Mouse (Mus musculus) urinary bladder, postnatal 10 days (tissue): Measurements from ENCODE around the gene Kremen1.
A peak's percentile ranks its signal among the peaks of the same experiment; 100 is the strongest.

Source experiments
- DNase-seq: peaks from one replicate; pipeline ENCODE4 v3.0.0; 2022; ENCODE audit warnings: low spot score

The Kremen1 gene

GRCm38 (mm10) chr11:5261508-5262392, at the start of gene Kremen1:
Gene Kremen1 (minus strand): TSS chr11:5261558.
- DNase-seq, result peak; percentile 85

- DNase-seq, result no peak
Observed at GRCm38 (mm10) chr11:5307024-5307905, 45.9 kb upstream of the Kremen1 start.

GRCm38 (mm10) chr11:5306017-5306416, 44.7 kb upstream of the Kremen1 start:
- DNase-seq, result no peak

DNA sequence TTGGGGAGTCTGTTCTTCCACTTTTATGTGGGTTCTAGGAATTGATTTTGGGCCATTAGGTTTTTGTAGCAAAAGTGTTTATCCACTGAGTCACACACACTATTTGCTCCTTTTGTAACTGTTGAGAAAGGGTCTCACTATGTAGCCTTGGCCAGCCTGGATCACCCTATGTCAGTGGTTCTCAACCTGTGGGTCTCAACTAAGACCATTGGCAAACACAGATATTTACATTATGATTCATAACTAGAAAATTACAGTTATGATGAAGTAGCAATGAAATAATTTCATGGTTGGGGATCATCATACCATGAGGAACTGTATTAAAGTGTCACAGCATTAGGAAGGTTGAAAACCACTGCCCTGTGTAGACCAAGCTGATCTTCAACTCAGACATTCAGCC, 43.2 kb upstream of the Kremen1 start:
- no peak for DNase-seq

- DNase-seq, result no peak
Observed at GRCm38 (mm10) chr11:5298007-5298372, 36.6 kb upstream of the Kremen1 start.

DNA sequence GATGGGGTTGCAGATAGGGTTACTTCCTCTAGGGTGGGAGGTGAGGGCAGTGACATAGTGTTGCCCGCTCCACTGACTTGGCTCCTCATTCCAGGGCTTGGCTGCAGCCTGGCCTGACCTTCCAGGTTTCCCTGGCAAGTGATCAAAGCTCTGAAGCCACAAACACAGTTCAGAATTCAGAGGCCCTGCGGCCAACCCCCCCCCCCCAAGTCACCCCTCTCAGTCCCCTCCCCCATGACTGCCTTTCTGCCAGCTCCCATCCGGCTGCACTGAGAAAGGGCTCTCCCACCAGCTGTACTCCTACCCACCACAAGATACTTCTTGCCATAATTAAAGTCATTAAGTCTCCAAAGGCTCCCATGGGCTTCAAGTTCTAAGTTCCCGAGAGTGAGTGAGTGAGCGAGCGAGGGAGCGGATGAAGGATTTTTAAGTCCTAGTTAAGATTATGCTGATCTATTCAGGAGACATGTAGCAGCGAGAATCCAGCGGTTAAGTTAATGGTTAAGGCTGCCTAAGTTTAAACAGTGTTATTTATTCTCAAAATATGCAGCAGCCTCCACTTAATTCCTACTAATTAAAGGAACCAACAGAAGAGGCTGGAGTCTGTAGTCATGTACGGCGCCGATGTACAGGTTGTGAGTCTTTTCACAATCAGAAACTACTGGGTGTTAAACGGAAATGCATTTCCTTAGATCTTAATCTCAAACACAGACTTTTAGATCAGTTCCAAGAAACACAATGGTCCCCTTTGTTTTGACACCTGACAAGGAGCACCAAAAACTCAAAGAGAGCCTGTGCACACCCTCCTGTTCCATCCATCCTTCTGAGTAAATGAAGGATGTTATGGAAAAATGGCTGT, 36.0 kb upstream of the Kremen1 start:
- DNase-seq, result no peak

GRCm38 (mm10) chr11:5296576-5297115, 35.3 kb upstream of the Kremen1 start:
- no peak for DNase-seq

- DNase-seq, result no peak
Observed at GRCm38 (mm10) chr11:5294805-5295204, 33.4 kb upstream of the Kremen1 start.

DNA sequence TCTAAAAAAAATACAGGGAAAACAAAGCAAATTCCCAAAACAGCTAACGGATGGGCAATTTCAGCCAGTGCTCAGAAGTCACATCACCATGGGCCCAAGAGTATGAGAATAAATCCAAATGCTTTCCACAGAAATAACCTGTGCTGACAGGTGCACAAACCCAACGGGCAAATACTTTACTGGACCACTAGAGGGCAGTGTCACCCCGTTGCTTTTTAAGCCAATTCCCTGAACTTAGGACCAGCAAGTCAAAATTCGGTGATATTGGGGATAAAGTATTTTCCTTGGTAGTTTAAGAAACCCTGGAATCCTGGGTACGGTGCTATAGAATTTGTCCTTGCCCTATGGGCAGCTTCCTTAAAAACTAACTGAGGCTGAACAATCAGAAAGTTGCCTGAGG, 29.3 kb upstream of the Kremen1 start:
- no peak for DNase-seq

DNA sequence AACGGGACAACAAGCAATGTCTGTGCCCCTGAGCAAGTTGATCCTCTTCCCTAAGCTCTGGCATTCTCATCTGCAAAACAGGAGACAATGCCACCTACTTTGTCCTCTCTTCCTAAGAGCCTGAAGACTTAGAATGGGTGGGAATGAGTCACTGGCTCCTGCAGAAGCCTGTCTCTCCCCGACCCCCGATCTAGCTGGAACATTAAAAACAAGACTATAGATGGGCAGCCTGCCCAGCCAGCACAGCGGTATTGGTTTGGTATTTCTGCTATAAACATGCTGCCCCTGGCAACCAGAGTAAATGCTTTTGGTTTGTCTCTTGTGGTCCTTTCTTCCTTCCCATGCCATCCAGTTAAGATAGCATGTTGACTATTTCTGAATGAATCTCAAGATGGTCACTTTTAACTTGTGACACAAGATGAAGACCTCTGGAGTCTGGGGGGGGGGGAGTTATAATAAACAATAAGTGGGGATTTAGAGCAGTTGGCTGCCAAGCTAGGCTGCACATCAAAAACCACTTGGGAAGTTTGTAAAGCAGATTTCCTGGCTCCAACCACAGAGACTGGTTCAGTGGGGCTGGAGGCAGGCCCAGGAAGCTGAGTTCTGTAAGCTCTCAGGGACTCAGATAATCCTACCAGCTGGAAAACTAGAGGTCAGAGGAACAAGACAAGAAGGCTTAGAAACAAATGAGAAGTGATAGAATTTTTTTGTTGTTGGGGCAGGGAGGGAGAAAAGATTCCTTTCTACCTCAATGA, 28.6 kb upstream of the Kremen1 start:
- no peak for DNase-seq

GRCm38 (mm10) chr11:5283987-5284386, 22.6 kb upstream of the Kremen1 start:
- DNase-seq, result no peak

GRCm38 (mm10) chr11:5280932-5281331, 19.6 kb upstream of the Kremen1 start:
- DNase-seq, result no peak

DNA sequence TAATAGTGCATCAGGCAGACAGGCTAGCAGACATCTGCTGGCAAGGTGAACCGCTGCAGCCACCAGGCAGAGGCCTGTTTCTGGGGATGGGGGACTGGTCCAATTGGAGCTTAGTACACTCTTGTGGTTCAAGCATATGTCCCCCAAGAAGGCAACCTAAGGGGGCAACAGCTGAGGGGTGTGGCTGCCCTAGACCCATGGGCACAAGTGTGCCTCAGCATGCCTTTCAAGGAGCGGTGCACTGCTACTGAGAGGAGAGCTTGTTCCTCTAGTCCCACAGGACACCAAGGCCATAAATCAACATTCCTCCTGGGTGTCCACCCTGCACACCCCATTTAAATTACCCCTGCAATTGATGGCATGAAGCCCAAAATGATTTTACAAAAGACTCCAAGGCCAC, 17.1 kb upstream of the Kremen1 start:
- DNase-seq, result no peak

DNA sequence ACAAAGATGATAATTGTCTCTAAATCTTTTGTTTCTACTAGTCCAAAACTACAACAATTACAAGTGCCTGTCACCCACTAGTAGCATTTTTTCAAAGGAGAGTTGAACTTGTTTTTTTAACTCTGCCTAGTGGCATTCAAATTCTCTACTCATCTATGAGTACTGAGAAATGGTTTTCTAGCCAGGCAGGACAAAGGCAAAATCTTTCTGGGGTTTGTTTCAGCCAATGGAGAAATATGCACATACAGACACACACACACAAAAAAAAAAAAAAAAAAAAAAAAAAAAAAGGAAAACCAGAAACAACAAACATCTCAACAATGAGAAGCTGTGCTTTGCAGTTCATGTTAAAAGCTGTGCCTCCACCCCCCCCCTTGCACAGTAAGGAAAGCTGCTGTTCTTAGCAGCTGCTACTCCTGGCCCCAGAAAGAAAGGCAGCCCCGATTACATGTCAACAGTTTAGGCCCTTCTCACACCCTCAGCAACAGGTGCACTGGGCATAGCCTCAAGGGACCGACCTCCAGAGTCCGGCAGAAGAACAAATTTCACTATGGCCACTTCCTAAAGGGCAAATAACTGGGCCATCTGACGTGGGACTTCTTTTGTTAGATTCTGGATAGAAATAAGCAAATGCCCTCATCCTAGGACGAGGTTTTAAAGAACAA, 16.1 kb upstream of the Kremen1 start:
- DNase-seq, result no peak

DNA sequence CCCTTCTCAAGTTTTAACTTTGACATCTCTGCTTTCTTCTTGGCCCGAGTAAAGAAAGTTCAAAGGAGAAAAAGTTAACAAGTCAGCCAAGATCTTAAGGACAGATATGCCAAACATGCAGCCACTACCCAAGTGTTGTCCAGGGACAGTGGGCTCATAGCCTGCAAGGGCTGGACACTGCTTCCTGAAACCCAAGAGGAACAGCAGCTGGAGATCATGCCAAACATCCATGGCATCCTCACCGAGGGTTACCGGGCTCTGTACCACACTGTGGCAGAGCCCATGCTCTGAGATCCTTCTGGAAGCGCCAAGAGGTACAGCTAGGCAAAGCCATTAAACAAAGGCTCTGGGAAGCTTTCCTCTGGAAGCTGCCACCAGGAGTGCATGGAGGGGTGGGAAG, 13.9 kb upstream of the Kremen1 start:
- DNase-seq, result no peak

DNA sequence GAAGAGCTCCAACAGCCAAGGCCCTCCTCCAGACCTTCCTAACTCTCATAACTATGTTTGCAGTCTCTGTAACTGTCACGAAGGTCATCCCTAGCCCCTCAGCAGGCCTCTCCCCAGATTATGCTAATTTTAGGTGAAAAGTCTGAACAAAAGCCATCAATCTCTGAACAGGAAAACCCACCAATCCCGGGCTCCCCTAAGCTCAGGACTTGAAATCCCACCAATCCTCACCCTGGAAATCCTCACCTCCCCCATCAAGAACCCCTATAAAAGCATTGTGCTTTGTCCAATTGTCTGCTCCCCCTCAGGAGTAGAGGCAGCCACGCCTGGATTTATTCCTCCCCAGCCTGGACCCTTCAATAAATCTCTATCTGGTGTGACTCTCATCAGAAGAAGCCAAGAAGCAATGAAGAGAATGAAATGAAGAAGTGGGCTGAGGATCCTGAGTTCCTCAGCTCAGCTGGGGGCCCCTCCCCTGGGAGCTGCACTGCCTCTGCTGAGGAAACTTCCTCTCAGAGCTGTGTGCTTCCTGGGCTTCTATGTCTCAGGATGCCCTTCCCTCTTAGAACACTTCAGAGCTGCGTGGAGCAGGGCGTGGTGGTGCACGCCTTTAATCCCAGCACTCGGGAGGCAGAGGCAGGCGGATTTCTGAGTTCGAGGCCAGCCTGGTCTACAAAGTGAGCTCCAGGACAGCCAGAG, 11.3 kb upstream of the Kremen1 start:
- DNase-seq, result no peak

GRCm38 (mm10) chr11:5272066-5272360, 10.7 kb upstream of the Kremen1 start:
- DNase-seq, result no peak

GRCm38 (mm10) chr11:5271274-5272065, 10.1 kb upstream of the Kremen1 start:
- DNase-seq, result no peak

GRCm38 (mm10) chr11:5269846-5270461, 8.6 kb upstream of the Kremen1 start:
- DNase-seq, result no peak
